Mouse (Mus musculus) left cerebral cortex, adult 9 months (tissue): ENCODE measurements around the gene Katnal1.

Source experiments
- DNase-seq, 2 experiments: peaks; one replicate each; pipeline ENCODE4 v3.0.0; 2022; ENCODE audit warnings: low spot score in 2 of 2

Katnal1 gene

GRCm38 (mm10) chr5:148954314-148955060 is 25.4 kb upstream of the Katnal1 start:
- DNase-seq: no peak

- no peak for DNase-seq
These were observed 24.0 kb upstream of the Katnal1 start for GRCm38 (mm10) chr5:148953098-148953497.

GRCm38 (mm10) chr5:148952419-148952818 is 23.3 kb upstream of the Katnal1 start:
- DNase-seq: no peak

GRCm38 (mm10) chr5:148951360-148951759 is 22.2 kb upstream of the Katnal1 start:
- no peak for DNase-seq

- DNase-seq: no peak
These were observed 20.9 kb upstream of the Katnal1 start for GRCm38 (mm10) chr5:148950064-148950463.

GRCm38 (mm10) chr5:148948577-148948976 is 19.5 kb upstream of the Katnal1 start:
- DNase-seq: no peak

GRCm38 (mm10) chr5:148947412-148947811 is 18.3 kb upstream of the Katnal1 start:
- DNase-seq: no peak

- no peak for DNase-seq
These were observed 17.7 kb upstream of the Katnal1 start for GRCm38 (mm10) chr5:148946787-148947186.

- no peak for DNase-seq
These were observed 16.6 kb upstream of the Katnal1 start for GRCm38 (mm10) chr5:148945735-148946134.

- no peak for DNase-seq
These were observed 14.9 kb upstream of the Katnal1 start for GRCm38 (mm10) chr5:148944024-148944423.

GRCm38 (mm10) chr5:148943444-148943843 is 14.3 kb upstream of the Katnal1 start:
- DNase-seq: no peak

GRCm38 (mm10) chr5:148942957-148943356 is 13.8 kb upstream of the Katnal1 start:
- no peak for DNase-seq

- no peak for DNase-seq
These were observed 13.2 kb upstream of the Katnal1 start for GRCm38 (mm10) chr5:148942305-148942704.

- DNase-seq: no peak
These were observed 12.7 kb upstream of the Katnal1 start for GRCm38 (mm10) chr5:148941867-148942266.

- no peak for DNase-seq
These were observed 10.8 kb upstream of the Katnal1 start for GRCm38 (mm10) chr5:148939948-148940382.

GRCm38 (mm10) chr5:148936516-148936951 is 7.4 kb upstream of the Katnal1 start:
- DNase-seq: no peak

- no peak for DNase-seq
These were observed 6.8 kb upstream of the Katnal1 start for GRCm38 (mm10) chr5:148935871-148936270.

- no peak for DNase-seq
These were observed 6.1 kb upstream of the Katnal1 start for GRCm38 (mm10) chr5:148935071-148935821.

- no peak for DNase-seq
These were observed 5.3 kb upstream of the Katnal1 start for GRCm38 (mm10) chr5:148934457-148934856.

GRCm38 (mm10) chr5:148933767-148934166 is 4.6 kb upstream of the Katnal1 start:
- no peak for DNase-seq

GRCm38 (mm10) chr5:148931301-148931700 is 2.2 kb upstream of the Katnal1 start:
- DNase-seq: no peak

GRCm38 (mm10) chr5:148928382-148929115 is 571 bp downstream of the Katnal1 start:
- DNase-seq: peak; percentile 89 to 96
